Mouse (Mus musculus): ENCODE measurements around the gene Prcd. TPM values are rescaled to one million over a fixed set of nuclear protein-coding genes. Genes with fewer than 3 reads are reported as not detected.

Gene Prcd
- total and polyA plus RNA-seq, 2 experiments from 2014 or later, result 2.5 TPM; not detected in 1

DNA sequence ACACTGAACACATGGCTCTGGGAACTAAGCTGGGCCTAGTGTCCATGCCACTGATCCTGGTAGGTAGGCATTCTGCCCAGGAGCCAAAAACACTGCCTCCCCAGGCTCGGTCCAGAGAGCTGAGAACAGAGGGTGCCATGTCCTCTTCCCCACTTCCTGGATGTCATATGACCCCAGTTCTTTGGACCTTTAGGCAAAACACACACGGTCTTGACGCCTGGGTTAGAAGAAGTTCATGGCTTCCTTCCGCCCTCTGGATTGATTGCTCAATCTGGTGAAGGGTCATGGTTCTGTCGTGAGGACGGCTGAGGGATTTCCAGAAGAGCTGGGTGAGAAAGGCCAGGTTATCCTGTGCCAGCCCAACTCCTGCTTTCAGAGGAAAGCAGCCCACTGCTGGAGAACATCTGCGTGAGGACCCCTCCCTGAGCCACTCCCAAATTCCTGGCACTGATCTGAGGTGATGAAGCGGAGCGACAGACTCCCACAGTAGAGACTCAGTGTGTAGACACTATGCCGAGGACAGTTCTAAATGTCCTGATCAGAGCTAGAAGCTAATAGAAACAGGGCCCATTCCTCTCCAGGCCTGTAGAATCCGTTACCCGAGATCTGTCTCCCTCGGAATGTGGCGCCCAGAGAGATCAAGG is 29.3 kb downstream of the Prcd start:
- Histone ChIP-seq H3K4me3 (ENCODE audit: low read depth, low read length) (no peak overlapping the region), H3K9me3 (replicated peaks; ENCODE audit: control insufficient read depth, low read length) (no peaks in the 10 kb centered on the region), H3K27ac (ENCODE audit: low read depth) (no peak overlapping the region), H3K9ac (replicated peaks; ENCODE audit: low read depth, low read length) (no peak overlapping the region), H3K4me2 (ENCODE audit: low read depth, low read length) (no peak overlapping the region), H3K27me3 (ENCODE audit: control insufficient read depth, insufficient read depth, low read length) (no peaks in the 10 kb centered on the region), H3K4me1 (ENCODE audit: control insufficient read depth, insufficient read depth) (no peaks in the 10 kb centered on the region; the same call in 1 of the 2 replicates), H3K36me3 (replicated peaks; ENCODE audit: control insufficient read depth, insufficient read depth, low read length) (peaks cover 27% of the 10 kb centered on the region)
- DNase-seq (ENCODE audit: low spot score), result no peak
- no peak for ATAC-seq (ENCODE audit: insufficient read depth, low read depth)
- 71% methylated on average over 14 of the region's 14 CpGs for WGBS
- TF ChIP-seq CTCF (IDR thresholded peaks at IDR 0.05; ENCODE audit: low read depth) (no peak), EP300 (IDR thresholded peaks at IDR 0.05; ENCODE audit: low read depth) (no peak)

DNA sequence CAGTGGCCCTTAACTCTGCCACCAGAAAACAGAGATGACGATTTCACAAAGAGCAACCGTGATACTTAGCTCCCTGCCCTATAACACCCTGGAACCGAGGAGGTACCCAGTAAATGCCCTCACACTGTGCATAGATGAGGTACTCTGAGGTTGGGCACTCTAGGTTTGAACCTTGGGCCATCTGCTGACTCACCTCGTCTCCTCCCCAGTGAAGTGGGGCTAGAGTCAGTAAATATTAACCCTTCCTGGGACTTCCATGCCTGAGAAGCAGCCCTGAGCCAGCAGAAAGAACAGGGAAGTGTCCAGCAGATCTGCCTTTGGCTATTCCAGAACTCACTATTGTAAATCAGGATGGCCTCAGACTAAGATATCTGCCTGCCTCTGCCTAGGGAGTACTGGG is 30.4 kb downstream of the Prcd start:
- no peak for TF ChIP-seq CTCF (IDR thresholded peaks at IDR 0.05; ENCODE audit: low read depth)
- TF ChIP-seq EP300 (IDR thresholded peaks at IDR 0.05; ENCODE audit: low read depth), result no peak
- H3K27ac ChIP-seq (ENCODE audit: low read depth), result no peak overlapping the region
- WGBS, result 79% methylated on average over 4 of the region's 4 CpGs
- H3K9ac ChIP-seq (replicated peaks; ENCODE audit: low read depth, low read length), result no peak overlapping the region
- H3K27me3 ChIP-seq (ENCODE audit: control insufficient read depth, insufficient read depth, low read length), result no peaks in the 10 kb centered on the region
- H3K36me3 ChIP-seq (replicated peaks; ENCODE audit: control insufficient read depth, insufficient read depth, low read length), result peaks cover 20% of the 10 kb centered on the region
- no peak overlapping the region for H3K4me3 ChIP-seq (ENCODE audit: low read depth, low read length)
- ATAC-seq (ENCODE audit: insufficient read depth, low read depth), result no peak
- H3K4me1 ChIP-seq (ENCODE audit: control insufficient read depth, insufficient read depth), result no peaks in the 10 kb centered on the region; the same call in 1 of the 2 replicates
- DNase-seq (ENCODE audit: low spot score), result no peak
- no peak overlapping the region for H3K4me2 ChIP-seq (ENCODE audit: low read depth, low read length)
- no peaks in the 10 kb centered on the region for H3K9me3 ChIP-seq (replicated peaks; ENCODE audit: control insufficient read depth, low read length)

DNA sequence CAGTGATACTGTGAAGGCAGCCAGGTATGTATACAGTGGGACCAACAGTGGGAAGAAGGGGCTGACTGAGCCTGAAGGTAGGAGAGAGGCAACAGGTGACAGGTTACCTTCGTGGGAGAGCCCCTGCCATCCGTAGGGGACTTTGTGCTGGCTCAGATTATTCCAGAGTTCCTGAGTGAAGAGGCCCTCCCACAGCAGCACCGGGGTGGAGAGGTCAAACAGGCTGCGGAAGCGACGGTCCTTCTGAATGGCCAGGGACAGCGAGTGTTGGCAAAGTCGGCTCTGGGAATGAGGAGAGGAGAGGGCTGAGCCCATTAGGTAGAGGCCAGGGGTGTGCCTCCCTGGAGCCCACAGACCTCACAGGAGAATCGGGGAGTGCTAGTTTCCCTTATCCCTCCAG is 32.4 kb downstream of the Prcd start:
- DNase-seq (ENCODE audit: low spot score), result no peak
- Histone ChIP-seq H3K4me1 (ENCODE audit: control insufficient read depth, insufficient read depth) (no peaks in the 10 kb centered on the region; the same call in 1 of the 2 replicates), H3K9me3 (replicated peaks; ENCODE audit: control insufficient read depth, low read length) (no peaks in the 10 kb centered on the region), H3K27me3 (ENCODE audit: control insufficient read depth, insufficient read depth, low read length) (no peaks in the 10 kb centered on the region), H3K4me2 (ENCODE audit: low read depth, low read length) (no peak overlapping the region), H3K9ac (replicated peaks; ENCODE audit: low read depth, low read length) (no peak overlapping the region), H3K36me3 (replicated peaks; ENCODE audit: control insufficient read depth, insufficient read depth, low read length) (peaks cover 13% of the 10 kb centered on the region; the same call in 1 of the 2 replicates), H3K27ac (ENCODE audit: low read depth) (no peak overlapping the region), H3K4me3 (ENCODE audit: low read depth, low read length) (no peak overlapping the region)
- no peak for ATAC-seq (ENCODE audit: insufficient read depth, low read depth)
- 73% methylated on average over 9 of the region's 9 CpGs for WGBS
- no peak for TF ChIP-seq EP300 (IDR thresholded peaks at IDR 0.05; ENCODE audit: low read depth)
- no peak for TF ChIP-seq CTCF (IDR thresholded peaks at IDR 0.05; ENCODE audit: low read depth)

DNA sequence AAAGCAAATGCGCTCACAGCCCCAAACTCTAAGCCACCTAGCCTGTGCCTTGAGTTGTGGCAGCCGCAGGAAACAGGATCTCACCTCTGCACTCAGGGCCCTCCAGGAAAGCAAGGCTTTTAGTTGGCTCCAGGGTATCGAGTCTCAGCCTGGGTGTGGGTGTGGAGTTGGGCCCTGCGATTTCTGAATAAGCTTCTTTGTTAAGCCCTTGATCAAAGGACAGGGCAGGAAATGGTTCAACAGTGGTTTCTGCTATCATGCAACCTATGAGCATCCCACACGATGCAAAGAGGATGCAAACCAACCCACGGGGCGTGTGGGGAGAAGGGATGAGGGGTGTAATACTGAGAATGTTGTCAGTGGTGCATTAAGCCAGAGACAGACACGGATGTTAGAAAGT is 34.6 kb downstream of the Prcd start:
- H3K9ac ChIP-seq (replicated peaks; ENCODE audit: low read depth, low read length), result no peak overlapping the region
- H3K36me3 ChIP-seq (replicated peaks; ENCODE audit: control insufficient read depth, insufficient read depth, low read length), result peaks cover 6% of the 10 kb centered on the region; the same call in 1 of the 2 replicates
- H3K4me2 ChIP-seq (ENCODE audit: low read depth, low read length), result no peak overlapping the region
- H3K27ac ChIP-seq (ENCODE audit: low read depth), result no peak overlapping the region
- no peak overlapping the region for H3K4me3 ChIP-seq (ENCODE audit: low read depth, low read length)
- DNase-seq (ENCODE audit: low spot score) (no peak), ATAC-seq (ENCODE audit: insufficient read depth, low read depth) (no peak)
- H3K9me3 ChIP-seq (replicated peaks; ENCODE audit: control insufficient read depth, low read length), result no peaks in the 10 kb centered on the region
- no peaks in the 10 kb centered on the region for H3K4me1 ChIP-seq (ENCODE audit: control insufficient read depth, insufficient read depth)
- WGBS, result 75% methylated on average over 8 of the region's 8 CpGs
- TF ChIP-seq CTCF (IDR thresholded peaks at IDR 0.05; ENCODE audit: low read depth) (no peak), EP300 (IDR thresholded peaks at IDR 0.05; ENCODE audit: low read depth) (no peak)
- H3K27me3 ChIP-seq (ENCODE audit: control insufficient read depth, insufficient read depth, low read length), result no peaks in the 10 kb centered on the region

DNA sequence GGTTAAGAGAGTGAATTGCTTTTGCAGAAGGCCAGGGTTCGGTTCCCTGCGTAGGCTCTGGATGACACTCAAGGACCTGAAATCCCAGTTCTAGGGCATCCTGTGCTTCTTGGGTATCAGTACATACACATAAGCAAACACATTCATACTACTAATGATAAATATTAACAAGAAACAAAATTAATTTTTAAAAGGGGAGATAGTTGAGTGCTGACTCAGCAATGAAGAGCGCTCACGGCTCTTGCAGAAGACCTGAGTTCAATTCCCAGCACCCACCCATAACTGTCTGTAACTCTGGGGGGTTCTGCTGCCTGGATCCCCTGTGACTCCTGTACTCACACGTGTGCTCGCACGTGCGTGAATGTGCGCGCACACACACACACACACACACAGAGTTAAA is 36.3 kb downstream of the Prcd start:
- DNase-seq (ENCODE audit: low spot score) (no peak), ATAC-seq (ENCODE audit: insufficient read depth, low read depth) (no peak)
- H3K4me3 ChIP-seq (ENCODE audit: low read depth, low read length), result no peak overlapping the region
- H3K9ac ChIP-seq (replicated peaks; ENCODE audit: low read depth, low read length), result no peak overlapping the region
- H3K9me3 ChIP-seq (replicated peaks; ENCODE audit: control insufficient read depth, low read length), result no peaks in the 10 kb centered on the region
- no peaks in the 10 kb centered on the region; the same call in 1 of the 2 replicates for H3K36me3 ChIP-seq (replicated peaks; ENCODE audit: control insufficient read depth, insufficient read depth, low read length)
- no peak overlapping the region for H3K4me2 ChIP-seq (ENCODE audit: low read depth, low read length)
- 92% methylated on average over 10 of the region's 10 CpGs for WGBS
- no peaks in the 10 kb centered on the region for H3K4me1 ChIP-seq (ENCODE audit: control insufficient read depth, insufficient read depth)
- peaks cover 13% of the 10 kb centered on the region for H3K27me3 ChIP-seq (ENCODE audit: control insufficient read depth, insufficient read depth, low read length)
- no peak for TF ChIP-seq EP300 (IDR thresholded peaks at IDR 0.05; ENCODE audit: low read depth)
- TF ChIP-seq CTCF (IDR thresholded peaks at IDR 0.05; ENCODE audit: low read depth), result no peak
- H3K27ac ChIP-seq (ENCODE audit: low read depth), result no peak overlapping the region
